Mouse (Mus musculus): Measurements from ENCODE around the gene Gas2l3. TPM values are rescaled to one million over a fixed set of nuclear protein-coding genes. Genes with fewer than 3 reads are reported as not detected.

Gas2l3 gene
- total and polyA plus RNA-seq, 3 experiments: 0.59 to 2.8 (median 1.0) TPM

DNA sequence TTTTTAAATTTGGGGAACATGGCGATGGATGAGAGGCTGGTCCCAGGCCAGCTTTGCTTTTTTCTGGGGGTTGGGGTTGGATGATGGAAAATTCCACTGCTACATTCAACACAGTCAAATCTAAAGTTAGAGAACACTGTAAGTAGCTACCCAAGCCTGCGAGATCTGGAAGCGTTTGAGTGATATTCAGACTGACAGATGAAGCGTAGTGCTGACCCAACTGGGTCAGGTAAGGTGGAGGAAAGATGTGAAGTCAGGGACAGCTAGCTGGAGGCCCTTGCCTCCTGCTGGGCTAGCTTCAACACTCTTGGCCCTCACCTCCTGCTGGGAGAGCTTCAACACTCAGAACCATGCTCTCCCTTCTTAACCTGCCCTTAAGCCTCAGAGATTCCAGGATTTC lies 38.8 kb downstream of the Gas2l3 start:
- H3K79me2 ChIP-seq (replicated peaks; ENCODE audit: control insufficient read depth, insufficient read depth, low read length): no peaks in the 10 kb centered on the region
- intact Hi-C loops (cut with DNase I): no loop called here
- TF ChIP-seq CTCF (IDR thresholded peaks at IDR 0.05) (no peak), EP300 (IDR thresholded peaks at IDR 0.05; ENCODE audit: insufficient read depth, low read depth, low read length) (no peak), POLR2A (IDR thresholded peaks at IDR 0.05; ENCODE audit: insufficient read depth, low read depth, low read length) (no peak)
- no peak overlapping the region for H3K4me3 ChIP-seq
- H3K4me1 ChIP-seq (ENCODE audit: control insufficient read depth, insufficient read depth, low read length): no peaks in the 10 kb centered on the region
- no peak overlapping the region for H3K27ac ChIP-seq
- no peak for DNase-seq
- WGBS: 68% methylated on average over 4 of the region's 4 CpGs
- H3K9ac ChIP-seq (ENCODE audit: low read depth, low read length): no peak overlapping the region
- H3K36me3 ChIP-seq (ENCODE audit: control insufficient read depth, insufficient read depth, low read length): no peaks in the 10 kb centered on the region
- H3K27me3 ChIP-seq (ENCODE audit: control insufficient read depth, insufficient read depth, low read length): no peaks in the 10 kb centered on the region

DNA sequence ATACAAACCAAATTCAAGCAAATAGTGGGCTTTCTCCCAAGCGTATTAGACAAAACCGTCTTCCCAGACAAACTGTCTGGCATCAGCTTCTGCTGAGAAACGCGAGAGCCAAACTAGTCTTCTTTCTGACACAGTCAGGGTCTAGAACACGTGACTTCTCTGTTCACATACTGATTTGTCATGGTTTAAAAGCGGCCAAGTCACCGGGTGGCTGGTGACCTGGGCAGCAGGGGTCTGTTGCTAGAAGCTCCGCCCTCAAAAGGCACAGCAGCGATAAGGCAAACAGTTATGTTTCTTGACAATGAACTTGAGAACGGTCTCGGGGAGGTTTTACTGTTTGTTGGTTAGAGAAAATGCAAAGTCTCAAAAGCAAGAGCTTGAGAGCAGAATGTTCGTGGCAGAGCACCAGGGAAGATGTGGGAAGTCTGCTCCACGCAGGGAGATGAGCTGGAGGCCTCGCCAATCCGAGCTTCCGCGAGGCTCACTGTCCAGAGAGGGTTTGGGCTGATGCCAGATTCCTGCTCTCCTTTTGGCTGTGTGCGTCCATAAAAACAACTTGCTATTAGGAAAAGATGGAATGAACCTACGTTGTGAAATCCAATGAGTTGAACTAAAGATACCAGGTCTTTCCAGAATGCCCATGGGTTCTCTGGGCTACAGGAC lies 43.0 kb downstream of the Gas2l3 start:
- intact Hi-C loops (cut with DNase I): no loop called here
- Histone ChIP-seq H3K27ac (no peak overlapping the region), H3K27me3 (ENCODE audit: control insufficient read depth, insufficient read depth, low read length) (no peaks in the 10 kb centered on the region), H3K79me2 (replicated peaks; ENCODE audit: control insufficient read depth, insufficient read depth, low read length) (no peaks in the 10 kb centered on the region), H3K9ac (ENCODE audit: low read depth, low read length) (no peak overlapping the region), H3K36me3 (ENCODE audit: control insufficient read depth, insufficient read depth, low read length) (no peaks in the 10 kb centered on the region), H3K4me1 (ENCODE audit: control insufficient read depth, insufficient read depth, low read length) (no peaks in the 10 kb centered on the region), H3K4me3 (no peak overlapping the region)
- 80% methylated on average over 19 of the region's 19 CpGs for WGBS
- peak; percentile 44 to 49 for DNase-seq
- TF ChIP-seq CTCF (IDR thresholded peaks at IDR 0.05) (no peak), EP300 (IDR thresholded peaks at IDR 0.05; ENCODE audit: insufficient read depth, low read depth, low read length) (no peak)

DNA sequence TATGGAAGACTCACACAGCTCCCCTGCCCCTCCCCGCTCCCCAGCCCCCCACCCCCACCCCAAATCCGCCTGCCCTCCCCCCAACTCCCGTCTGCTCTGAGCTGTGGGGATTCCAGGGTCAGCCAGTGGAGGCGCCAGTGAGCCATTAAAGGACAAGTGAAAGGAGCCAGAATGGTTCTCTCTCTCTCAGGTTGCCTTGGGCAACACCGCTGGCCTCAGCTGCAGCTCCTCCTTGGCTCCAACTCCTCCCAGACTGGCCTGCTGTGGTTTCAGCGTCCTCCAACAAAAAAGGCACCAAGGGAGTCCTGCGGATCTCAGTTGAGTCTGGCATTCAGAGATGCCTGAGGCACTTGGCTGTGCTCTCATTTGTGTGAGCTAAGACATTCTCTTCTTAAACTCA lies 47.9 kb downstream of the Gas2l3 start:
- no peak overlapping the region for H3K27ac ChIP-seq
- WGBS: 7% methylated on average over 7 of the region's 7 CpGs
- H3K9ac ChIP-seq (ENCODE audit: low read depth, low read length): no peak overlapping the region
- no peaks in the 10 kb centered on the region for H3K79me2 ChIP-seq (replicated peaks; ENCODE audit: control insufficient read depth, insufficient read depth, low read length)
- no peaks in the 10 kb centered on the region for H3K4me1 ChIP-seq (ENCODE audit: control insufficient read depth, insufficient read depth, low read length)
- intact Hi-C loops (cut with DNase I): no loop called here
- no peaks in the 10 kb centered on the region for H3K36me3 ChIP-seq (ENCODE audit: control insufficient read depth, insufficient read depth, low read length)
- H3K27me3 ChIP-seq (ENCODE audit: control insufficient read depth, insufficient read depth, low read length): no peaks in the 10 kb centered on the region
- H3K4me3 ChIP-seq: no peak overlapping the region
- peak; percentile 7 to 41 for DNase-seq
- TF ChIP-seq EP300 (IDR thresholded peaks at IDR 0.05; ENCODE audit: insufficient read depth, low read depth, low read length) (no peak), POLR2A (IDR thresholded peaks at IDR 0.05; ENCODE audit: insufficient read depth, low read depth, low read length) (no peak), CTCF (IDR thresholded peaks at IDR 0.05) (peak; percentile 39)

DNA sequence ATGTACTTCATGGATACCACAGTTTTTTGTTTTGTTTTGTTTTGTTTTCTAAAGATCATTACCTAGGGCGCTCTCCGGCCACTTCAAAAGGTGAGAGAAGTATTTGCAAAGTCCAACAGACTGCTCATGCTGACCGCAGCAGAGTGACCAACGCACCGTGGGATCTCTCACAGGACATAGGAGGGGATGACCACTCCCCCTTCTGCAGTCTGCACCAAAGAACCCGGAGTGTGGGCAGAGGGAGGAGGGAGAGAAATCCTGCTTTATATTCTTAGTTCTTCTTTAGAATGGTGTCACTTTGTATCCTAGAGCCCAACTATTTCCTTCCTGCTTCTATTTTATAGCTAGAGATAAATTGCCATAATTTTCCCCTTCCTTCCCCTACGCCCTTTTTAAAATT lies 48.4 kb downstream of the Gas2l3 start:
- no peak overlapping the region for H3K4me3 ChIP-seq

DNA sequence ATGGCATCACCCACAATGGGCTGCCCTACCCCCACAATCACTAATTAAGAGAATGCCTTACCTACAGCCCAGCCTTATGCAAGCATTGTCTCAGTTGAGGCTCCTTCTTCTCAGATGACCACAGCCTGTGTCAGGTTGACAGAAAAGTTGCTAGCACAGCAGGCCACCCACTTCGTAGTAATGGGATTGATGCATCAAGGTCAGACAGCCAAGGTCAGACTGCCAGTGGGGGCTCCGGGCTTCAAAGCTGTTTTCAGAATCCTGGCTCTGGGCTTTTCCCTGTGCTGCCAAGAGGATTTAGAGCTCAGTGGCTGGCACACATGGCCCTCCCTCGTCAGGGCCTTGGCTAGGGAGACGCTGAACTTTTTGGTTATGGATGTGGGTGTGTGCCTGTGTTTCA lies 51.1 kb downstream of the Gas2l3 start:
- 60% methylated on average over 4 of the region's 4 CpGs for WGBS
- DNase-seq: no peak
- Histone ChIP-seq H3K9ac (ENCODE audit: low read depth, low read length) (no peak overlapping the region), H3K36me3 (ENCODE audit: control insufficient read depth, insufficient read depth, low read length) (no peaks in the 10 kb centered on the region), H3K27ac (no peak overlapping the region), H3K79me2 (replicated peaks; ENCODE audit: control insufficient read depth, insufficient read depth, low read length) (no peaks in the 10 kb centered on the region), H3K4me3 (no peak overlapping the region), H3K27me3 (ENCODE audit: control insufficient read depth, insufficient read depth, low read length) (no peaks in the 10 kb centered on the region), H3K4me1 (ENCODE audit: control insufficient read depth, insufficient read depth, low read length) (no peaks in the 10 kb centered on the region)
- intact Hi-C loops (cut with DNase I): no loop called here
- TF ChIP-seq CTCF (IDR thresholded peaks at IDR 0.05) (no peak), POLR2A (IDR thresholded peaks at IDR 0.05; ENCODE audit: insufficient read depth, low read depth, low read length) (no peak)

More for the DNA sequence above, 48.4 kb downstream of the Gas2l3 start:
- no peaks in the 10 kb centered on the region for H3K27me3 ChIP-seq (ENCODE audit: control insufficient read depth, insufficient read depth, low read length)
- H3K27ac ChIP-seq: no peak overlapping the region
- H3K9ac ChIP-seq (ENCODE audit: low read depth, low read length): no peak overlapping the region
- no peaks in the 10 kb centered on the region for H3K36me3 ChIP-seq (ENCODE audit: control insufficient read depth, insufficient read depth, low read length)
- WGBS: 33% methylated on average over 7 of the region's 7 CpGs
- no peaks in the 10 kb centered on the region for H3K4me1 ChIP-seq (ENCODE audit: control insufficient read depth, insufficient read depth, low read length)
- TF ChIP-seq EP300 (IDR thresholded peaks at IDR 0.05; ENCODE audit: insufficient read depth, low read depth, low read length) (no peak), POLR2A (IDR thresholded peaks at IDR 0.05; ENCODE audit: insufficient read depth, low read depth, low read length) (no peak), CTCF (IDR thresholded peaks at IDR 0.05) (no peak)
- intact Hi-C loops (cut with DNase I): no loop called here
- no peak for DNase-seq
- H3K79me2 ChIP-seq (replicated peaks; ENCODE audit: control insufficient read depth, insufficient read depth, low read length): no peaks in the 10 kb centered on the region

DNA sequence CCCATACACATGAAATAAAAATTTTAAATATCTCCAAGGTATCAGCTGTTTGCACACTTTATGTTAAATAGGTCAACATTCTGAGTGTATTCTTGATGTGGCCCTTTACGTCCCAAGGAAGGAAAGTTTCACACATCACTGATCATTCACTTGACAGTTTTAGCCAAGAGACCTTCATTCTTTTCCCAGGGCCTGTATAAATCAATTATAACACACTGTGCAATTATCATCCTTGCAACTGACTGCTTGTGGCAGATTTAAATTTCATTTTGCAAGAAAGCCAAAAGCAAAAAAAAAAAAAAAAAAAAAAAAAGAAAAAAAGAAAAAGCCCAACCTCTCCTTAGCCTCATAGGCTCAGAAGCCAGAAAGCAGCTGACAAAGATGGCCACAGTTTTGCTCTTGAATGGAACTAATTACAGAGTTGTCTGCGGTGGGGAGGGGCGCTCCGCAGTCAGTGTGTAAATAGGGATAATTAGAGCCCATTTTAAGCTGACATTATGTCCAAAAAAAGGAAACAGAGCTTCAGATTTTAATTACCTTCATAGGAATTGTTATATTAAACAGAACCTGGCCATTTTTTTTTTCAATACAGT lies 52.1 kb downstream of the Gas2l3 start:
- TF ChIP-seq EP300 (IDR thresholded peaks at IDR 0.05; ENCODE audit: insufficient read depth, low read depth, low read length) (no peak), CTCF (IDR thresholded peaks at IDR 0.05) (no peak), POLR2A (IDR thresholded peaks at IDR 0.05; ENCODE audit: insufficient read depth, low read depth, low read length) (no peak)
- no peak for DNase-seq
- no peaks in the 10 kb centered on the region for H3K4me1 ChIP-seq (ENCODE audit: control insufficient read depth, insufficient read depth, low read length)
- WGBS: 91% methylated on average over 4 of the region's 4 CpGs
- intact Hi-C loops (cut with DNase I): no loop called here
- no peak overlapping the region for H3K9ac ChIP-seq (ENCODE audit: low read depth, low read length)
- no peaks in the 10 kb centered on the region for H3K79me2 ChIP-seq (replicated peaks; ENCODE audit: control insufficient read depth, insufficient read depth, low read length)
- no peak overlapping the region for H3K4me3 ChIP-seq
- no peak overlapping the region for H3K27ac ChIP-seq
- H3K36me3 ChIP-seq (ENCODE audit: control insufficient read depth, insufficient read depth, low read length): no peaks in the 10 kb centered on the region
- no peaks in the 10 kb centered on the region for H3K27me3 ChIP-seq (ENCODE audit: control insufficient read depth, insufficient read depth, low read length)

Measured in heart, adult 2 months (tissue).